Mouse (Mus musculus) embryo, embryonic 9.5 days (tissue): ENCODE results near the gene Kpna7.
"Not testable (repeated sequence)": the region's sequence is repeated elsewhere in the genome, so short reads cannot be mapped to it uniquely, and the experiment has no call there.

Experiments used
- DNase-seq: peaks from one replicate; pipeline ENCODE4 v3.0.0-alpha.2; 2017; ENCODE audit errors: extremely low spot score

Kpna7 gene

GRCm38 (mm10) chr5:145083632-145084451 is at the start of gene Kpna7, which contains the start of gene Arpc1a:
TSS of gene Kpna7 (minus strand) at chr5:145084030.
TSS of gene Arpc1a (plus strand) at chr5:145083830.
- peak; percentile 92 for DNase-seq

DNA sequence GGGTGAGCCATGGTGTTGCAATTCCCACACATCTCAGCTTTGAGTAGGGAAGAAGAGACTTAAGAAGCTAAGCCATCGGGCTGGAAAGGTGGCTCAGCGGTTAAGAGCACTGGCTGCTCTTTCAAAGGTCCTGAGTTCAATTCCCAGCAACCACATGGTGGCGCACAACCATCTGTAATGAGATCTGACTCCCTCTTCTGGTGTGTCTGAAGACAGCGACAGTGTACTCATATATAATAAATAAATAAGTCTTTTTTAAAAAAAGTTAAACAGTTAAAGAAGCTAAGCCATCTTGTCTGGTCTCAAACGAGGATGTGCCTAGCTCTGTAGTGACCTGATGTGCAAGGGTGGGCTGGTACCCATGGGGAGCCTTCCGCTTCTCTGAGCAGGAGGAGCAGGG is 49.4 kb upstream of the Kpna7 start:
- not testable (repeated sequence) for DNase-seq

GRCm38 (mm10) chr5:145130995-145131394 is 47.2 kb upstream of the Kpna7 start:
- no peak for DNase-seq

DNA sequence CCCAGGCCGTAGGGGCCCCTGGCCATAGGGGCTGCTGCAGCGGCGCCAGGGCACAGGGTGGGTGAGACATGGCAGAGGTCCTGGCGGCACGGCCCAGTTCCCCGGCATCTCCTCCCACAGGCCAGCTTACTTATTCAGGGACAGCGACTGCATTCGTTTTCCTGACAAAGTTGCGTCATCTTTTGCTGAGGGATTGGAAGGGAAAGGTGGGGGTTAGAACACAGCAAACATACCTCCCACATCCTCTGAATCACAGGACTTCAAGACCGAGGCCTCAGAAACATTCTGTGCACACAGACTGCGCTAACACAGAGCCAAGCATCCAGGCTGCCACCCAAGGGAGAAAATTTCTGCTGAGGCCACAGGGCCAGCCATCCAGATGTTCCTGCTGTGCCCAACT is 46.4 kb upstream of the Kpna7 start:
- no peak for DNase-seq

DNA sequence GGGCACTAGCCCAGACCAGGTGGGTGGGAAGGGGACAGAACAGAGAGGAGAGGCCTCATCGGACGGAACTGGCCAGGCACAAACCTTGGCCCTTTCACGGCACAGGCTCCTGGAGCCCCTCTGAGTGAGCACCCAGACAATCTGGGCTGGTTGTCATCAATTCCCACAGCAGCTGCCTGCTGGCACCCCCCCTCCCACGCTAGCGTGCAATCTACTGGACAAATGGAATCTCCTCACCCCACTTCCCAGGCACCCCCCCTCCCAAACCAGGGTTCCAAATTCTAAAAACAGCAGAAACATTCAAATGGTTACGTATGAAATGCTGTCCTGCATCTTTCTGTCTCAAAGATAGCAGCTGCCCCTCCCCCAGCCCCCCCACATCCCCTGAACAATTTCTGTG is 45.9 kb upstream of the Kpna7 start:
- not testable (repeated sequence) for DNase-seq

DNA sequence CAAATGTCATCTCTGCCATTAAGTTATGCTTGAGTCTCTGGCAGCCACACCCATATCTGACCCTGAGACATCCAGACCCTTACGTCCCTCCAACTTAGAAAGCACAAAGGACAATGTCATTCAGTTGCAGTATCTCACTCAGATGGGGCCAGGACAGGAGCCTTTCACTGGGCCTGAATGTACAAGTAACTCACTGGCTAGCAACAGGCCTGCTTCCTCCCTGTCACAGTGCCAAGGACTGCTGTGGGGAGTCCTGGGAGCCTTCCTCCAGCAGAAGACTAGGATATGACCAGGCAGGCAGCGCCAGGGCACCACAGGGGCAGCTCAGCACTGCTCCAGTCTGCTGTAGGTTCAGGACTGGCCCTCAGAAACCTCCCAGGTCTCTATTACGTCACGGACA is 45.3 kb upstream of the Kpna7 start:
- DNase-seq: no peak

- no peak for DNase-seq
Measured at GRCm38 (mm10) chr5:145126580-145126979, 42.8 kb upstream of the Kpna7 start.

GRCm38 (mm10) chr5:145123396-145123795 is 39.6 kb upstream of the Kpna7 start:
- DNase-seq: no peak

- DNase-seq: no peak
Measured at GRCm38 (mm10) chr5:145120921-145121320, 37.1 kb upstream of the Kpna7 start.

DNA sequence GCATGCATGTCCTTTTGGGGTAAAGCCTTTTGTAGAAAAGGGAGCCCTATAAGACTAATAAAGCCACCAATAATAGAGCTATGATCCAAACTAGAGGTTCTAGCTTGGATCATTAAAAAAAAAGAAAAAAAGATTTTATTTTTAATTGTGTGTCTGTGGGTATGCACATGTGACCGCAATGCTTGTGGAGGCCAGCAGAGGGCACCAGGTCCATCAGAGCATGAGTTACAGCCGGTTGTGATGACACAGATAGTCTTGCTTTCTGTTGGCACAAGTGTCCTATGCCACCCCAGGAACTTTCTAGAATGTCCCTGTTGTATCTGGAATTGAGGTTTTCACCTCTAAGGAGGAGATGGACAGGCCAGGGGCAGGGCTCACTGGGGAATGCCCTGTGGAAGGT is 35.6 kb upstream of the Kpna7 start:
- DNase-seq: no peak

DNA sequence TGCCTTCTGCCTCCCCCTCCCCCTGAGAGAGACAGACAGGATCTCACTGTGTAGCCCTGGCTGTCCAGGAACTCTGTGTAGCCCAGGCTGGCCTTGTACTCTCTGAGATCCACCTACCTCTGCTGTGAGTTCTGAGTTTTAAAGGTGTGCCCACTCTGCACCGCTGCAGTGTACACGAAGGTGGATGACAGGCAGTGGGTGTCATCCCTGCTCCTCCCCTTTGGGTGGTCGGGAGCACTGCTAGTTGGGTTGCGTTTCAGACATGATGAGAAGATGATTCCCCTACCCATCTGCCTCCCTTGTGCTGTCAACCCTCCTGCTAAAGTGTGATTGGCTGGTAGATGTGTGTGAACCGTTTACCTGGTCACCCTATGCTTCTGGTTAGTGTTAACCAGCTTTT is 34.6 kb upstream of the Kpna7 start:
- DNase-seq: no peak

GRCm38 (mm10) chr5:145118005-145118404 is 34.2 kb upstream of the Kpna7 start:
- DNase-seq: no peak

DNA sequence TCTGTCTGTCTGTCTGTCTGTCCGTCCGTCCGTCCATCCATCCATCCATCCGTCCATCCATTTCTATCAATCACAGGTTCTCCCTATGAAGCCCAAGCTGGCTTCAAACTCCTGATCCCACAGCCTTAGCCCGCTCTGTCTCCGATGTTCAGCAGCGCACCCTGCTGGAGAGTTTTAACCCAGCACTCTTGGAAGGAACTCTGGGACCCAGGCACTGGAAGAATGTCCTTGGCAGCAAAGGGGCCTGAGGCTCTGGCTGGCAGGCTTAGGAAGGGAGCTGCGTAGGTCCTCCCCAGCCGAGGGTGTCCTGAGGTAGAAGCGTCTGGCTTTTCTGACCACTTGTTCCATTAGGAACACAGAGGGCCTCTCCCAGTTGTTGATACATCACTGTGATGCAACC is 33.1 kb upstream of the Kpna7 start:
- DNase-seq: peak; percentile 60

- DNase-seq: no peak
Measured at GRCm38 (mm10) chr5:145116316-145116715, 32.5 kb upstream of the Kpna7 start.

DNA sequence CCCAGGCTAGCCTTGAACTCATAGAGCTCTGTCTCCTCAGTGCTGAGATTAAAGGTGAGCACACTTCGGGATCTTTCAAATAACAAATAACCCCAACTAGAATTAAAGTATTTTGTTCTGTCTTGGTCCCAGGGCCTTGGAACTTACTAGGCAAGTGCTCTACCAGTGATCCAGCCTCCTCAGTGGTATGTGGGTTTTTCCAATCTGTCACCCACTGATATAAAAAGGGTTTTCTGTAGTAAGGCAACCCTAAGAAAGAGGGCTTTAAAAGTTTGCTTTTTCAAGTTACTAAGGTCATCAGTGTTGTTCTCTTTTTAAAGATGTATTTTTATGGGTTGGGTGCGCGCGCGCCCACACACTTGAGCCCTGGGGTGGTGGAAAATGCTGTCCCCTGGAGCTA is 31.9 kb upstream of the Kpna7 start:
- DNase-seq: no peak

DNA sequence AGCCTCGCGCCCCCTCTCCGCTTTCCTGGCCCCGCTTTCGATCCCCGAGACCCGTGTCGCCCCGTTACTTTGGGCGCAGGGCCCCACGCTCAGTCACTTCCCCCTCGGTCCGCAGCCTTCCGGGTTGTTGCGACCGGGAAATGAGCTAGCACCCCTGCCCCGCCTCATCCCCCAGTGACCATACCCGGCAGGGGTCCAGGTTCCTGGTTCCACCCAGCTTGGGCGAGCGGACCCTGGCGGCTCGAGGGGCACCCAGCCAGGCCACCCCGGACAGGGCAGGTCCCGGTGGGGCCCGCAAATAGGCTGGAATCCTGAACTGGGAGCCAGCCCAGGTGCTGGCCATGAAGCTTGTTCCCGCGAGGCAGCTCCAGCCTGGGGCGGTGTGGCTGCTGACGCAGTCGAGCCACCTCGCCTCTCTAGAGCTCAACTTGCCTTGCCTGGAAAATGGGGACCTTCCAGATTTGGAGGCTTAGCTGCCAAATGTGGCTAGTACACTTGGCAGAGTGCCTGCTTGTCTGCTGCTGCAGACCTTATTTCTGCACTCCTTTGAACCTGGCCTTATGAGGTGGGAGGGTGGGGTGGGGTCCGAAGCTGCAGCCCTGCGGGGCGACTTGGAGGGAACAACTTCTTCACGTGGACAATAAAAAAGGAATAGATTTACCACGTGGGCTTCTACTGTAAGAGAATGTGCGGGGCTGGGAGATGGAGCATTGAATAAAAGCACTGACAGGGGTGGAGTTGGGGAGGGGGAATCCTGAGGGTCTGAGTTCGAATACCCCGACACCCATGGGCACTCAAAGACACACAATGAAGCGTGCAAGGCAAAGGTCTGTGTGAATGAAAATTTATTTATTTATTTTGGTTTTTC is 31.0 kb upstream of the Kpna7 start:
- DNase-seq: peak; percentile 37

DNA sequence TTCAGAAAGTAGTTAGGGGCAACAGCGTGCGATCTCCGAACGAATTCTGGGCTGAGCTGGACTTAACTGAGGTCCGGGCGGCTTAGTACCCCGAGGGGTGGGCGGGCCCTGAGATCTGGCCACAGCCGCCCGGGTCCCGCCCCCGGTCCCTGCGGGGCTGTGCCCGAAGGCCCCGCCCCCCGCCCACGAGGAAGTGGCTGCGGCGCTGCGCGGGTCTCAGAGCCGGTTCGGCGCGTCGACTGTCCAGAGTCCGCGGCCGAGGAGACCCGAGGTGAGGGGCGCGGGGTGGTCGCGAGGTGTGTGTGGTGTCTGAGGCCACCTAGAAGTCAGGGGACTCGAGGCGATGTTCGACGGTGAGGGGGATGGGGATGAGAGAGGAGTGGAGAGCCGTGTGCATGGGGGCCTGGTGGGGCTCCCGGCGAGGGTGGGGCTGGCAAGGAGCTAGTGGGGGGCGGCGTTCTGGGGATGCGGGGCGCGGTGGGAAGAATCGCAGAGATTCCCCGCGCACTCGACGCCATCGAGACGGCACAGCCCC is 30.3 kb upstream of the Kpna7 start, which contains the start of gene Arpc1b:
Arpc1b (plus strand) TSS at position 145 of the 535 bp plus-strand sequence.
- peak; percentile 60 for DNase-seq

DNA sequence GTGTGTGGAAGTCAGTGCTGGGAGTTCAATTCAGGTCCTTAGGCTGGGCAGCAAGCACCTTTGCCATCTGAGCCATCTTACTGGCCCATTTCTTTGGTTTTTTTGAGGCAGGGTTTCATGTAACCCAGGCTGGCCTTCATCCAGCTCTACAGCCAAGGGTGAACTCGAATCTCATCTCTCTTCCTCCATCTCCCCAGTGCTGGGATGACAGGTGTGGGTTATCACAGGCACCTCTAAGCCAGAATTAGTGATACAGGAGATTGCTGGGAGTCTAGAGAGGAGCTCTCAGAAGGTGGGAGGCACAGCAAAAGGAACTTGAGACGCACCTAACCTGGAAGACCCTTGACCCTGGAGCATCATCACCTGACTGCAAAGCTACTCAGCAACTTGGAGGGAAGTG is 29.6 kb upstream of the Kpna7 start:
- no peak for DNase-seq

DNA sequence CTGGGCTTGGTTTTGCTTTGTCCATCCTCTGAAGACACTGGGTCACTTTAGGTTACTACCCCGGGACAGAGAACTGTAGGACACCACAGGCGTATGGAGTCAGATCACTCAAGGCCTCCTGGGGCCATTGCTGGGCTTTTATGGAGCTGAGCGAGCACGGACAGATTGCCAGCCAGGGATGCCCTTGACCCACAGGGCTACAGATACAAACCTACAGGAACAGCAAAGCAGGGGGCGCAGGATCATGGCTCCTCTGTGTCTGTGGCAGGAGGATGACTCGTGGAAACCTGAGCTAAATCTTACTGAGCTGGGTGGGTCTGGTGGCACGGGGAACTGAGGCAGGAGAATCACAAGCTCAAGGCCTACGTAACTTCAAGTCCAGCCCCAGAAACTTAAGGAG is 28.7 kb upstream of the Kpna7 start:
- no peak for DNase-seq

GRCm38 (mm10) chr5:145110401-145110800 is 26.6 kb upstream of the Kpna7 start:
- DNase-seq: no peak

DNA sequence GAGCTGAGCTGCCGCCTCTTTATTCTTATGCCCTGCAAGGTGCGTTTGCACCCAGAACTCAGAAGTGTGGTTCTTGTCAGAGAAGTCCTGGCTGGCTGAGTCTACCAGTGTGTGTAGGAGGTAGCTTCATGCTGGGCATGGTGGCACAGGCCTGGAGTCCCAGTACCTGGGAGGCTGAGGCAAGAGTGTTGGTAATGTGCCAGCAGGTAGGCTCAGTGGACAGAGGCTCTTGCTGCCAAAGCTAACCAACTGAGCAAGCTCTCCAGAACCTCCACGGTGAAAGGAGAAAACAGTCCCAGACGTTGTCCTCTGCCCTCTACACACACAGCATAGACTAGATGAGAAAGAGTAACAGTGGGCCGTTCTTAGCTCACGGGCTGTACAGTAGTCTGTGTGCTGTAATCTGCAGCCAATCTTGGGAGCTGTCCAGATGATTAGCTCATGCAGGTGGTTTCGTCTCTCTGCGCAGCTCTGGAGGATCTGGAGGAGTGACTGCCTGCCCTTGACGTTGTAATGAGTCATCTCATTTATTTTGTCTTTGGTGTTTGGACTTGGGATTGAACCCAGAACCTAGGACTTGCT is 22.0 kb upstream of the Kpna7 start:
- no peak for DNase-seq

DNA sequence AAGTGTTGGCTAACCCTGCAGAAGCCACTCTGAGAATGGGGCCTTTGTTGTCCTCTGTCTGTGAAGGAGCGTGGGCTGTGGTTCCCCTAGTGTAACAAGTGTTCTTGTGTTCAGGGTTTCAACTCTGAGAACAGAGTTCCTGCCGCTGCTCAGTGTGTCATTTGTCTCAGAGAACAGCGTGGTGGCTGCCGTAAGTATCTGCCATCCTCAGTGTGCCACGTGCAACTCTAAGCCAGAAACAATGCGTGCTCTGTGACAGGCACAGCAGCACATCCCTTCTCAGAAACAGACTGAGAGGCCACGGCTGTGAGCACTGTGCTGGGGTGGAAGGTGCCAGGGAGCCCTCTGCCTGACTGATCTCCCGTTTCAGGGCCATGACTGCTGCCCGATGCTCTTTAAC is 20.5 kb upstream of the Kpna7 start:
- no peak for DNase-seq
